Mouse (Mus musculus) MEL (cell line): ENCODE measurements around the gene Trim56. TPM values are rescaled to one million over a fixed set of nuclear protein-coding genes. Genes with fewer than 3 reads are reported as not detected.

Experiments
- DNase-seq: peaks from one replicate; pipeline ENCODE4 v3.0.0; 2011; ENCODE audit warnings: low read depth, low spot score
- H3K27ac ChIP-seq: 2 replicates; pipeline ENCODE4 v1.5.1; 2012; ENCODE audit warnings: low read depth, mild to moderate bottlenecking, control low read depth, low read length, moderate library complexity; ENCODE audit not compliant: control insufficient read depth
- H3K27me3 ChIP-seq, 2 experiments: fragments of 150-350 bp in 1 of 2; sonication (generic) in 1 of 2; 2 replicates each; pipeline ENCODE4 v1.6.1; 2012; ENCODE audit warnings: low read length in 2 of 2, mild to moderate bottlenecking in 2 of 2, improper control_type of control experiment in 1 of 2, moderate library complexity in 1 of 2; ENCODE audit not compliant: insufficient read depth in 2 of 2, control insufficient read depth in 1 of 2
- H3K36me3 ChIP-seq, 2 experiments: 2 replicates each; pipeline ENCODE4 v1.6.1; 2012 to 2014; ENCODE audit warnings: low read length in 2 of 2, improper control_type of control experiment in 1 of 2, inconsistent platforms in 1 of 2, mild to moderate bottlenecking in 1 of 2; ENCODE audit not compliant: insufficient read depth in 2 of 2, control insufficient read depth in 1 of 2
- H3K4me1 ChIP-seq, 2 experiments: fragments of 150-350 bp in 1 of 2; sonication (generic) in 1 of 2; 2 replicates each; pipeline ENCODE4 v1.6.1; 2012; ENCODE audit warnings: low read length in 2 of 2, improper control_type of control experiment in 1 of 2, mild to moderate bottlenecking in 1 of 2; ENCODE audit not compliant: insufficient read depth in 2 of 2, control insufficient read depth in 1 of 2
- H3K4me3 ChIP-seq, 2 experiments: fragments of 150-350 bp in 1 of 2; sonication (generic) in 1 of 2; 2 replicates each; pipeline ENCODE4 v1.5.1; 2012; ENCODE audit warnings: low read depth in 2 of 2, low read length in 2 of 2, mild to moderate bottlenecking in 2 of 2, moderate library complexity in 2 of 2, control low read depth in 1 of 2, improper control_type of control experiment in 1 of 2; ENCODE audit not compliant: control insufficient read depth in 1 of 2, insufficient read depth in 1 of 2
- H3K79me2 ChIP-seq: 2 replicates; pipeline ENCODE4 v1.6.1; 2012; ENCODE audit warnings: mild to moderate bottlenecking, low read length, moderate library complexity; ENCODE audit not compliant: control insufficient read depth, poor library complexity, insufficient read depth
- H3K9ac ChIP-seq: 2 replicates; pipeline ENCODE4 v1.6.1; 2012; ENCODE audit warnings: low read depth, mild to moderate bottlenecking, control low read depth, low read length, moderate library complexity; ENCODE audit not compliant: control insufficient read depth, poor library complexity, severe bottlenecking
- H3K9me3 ChIP-seq: fragments of 150-350 bp; sonication (generic); replicated peaks from 2 replicates; pipeline ENCODE4 v1.6.1; 2012; ENCODE audit warnings: mild to moderate bottlenecking, low read length, improper control_type of control experiment, moderate library complexity; ENCODE audit not compliant: insufficient read depth
- BHLHE40 ChIP-seq: IDR thresholded peaks from 2 replicates; pipeline ENCODE4 v1.6.1; 2012; ENCODE audit warnings: low read depth, mild to moderate bottlenecking, inconsistent platforms, low read length, improper control_type of control experiment, borderline replicate concordance
- CTCF ChIP-seq, 3 experiments: IDR thresholded peaks in 2 of 3; conservative IDR thresholded peaks in 1 of 3; 2 replicates each; pipeline ENCODE4 v1.5.1; 2011 to 2012; ENCODE audit warnings: low read length in 3 of 3, low read depth in 2 of 3, mild to moderate bottlenecking in 2 of 3, improper control_type of control experiment in 1 of 3, inconsistent platforms in 1 of 3, mixed read lengths in 1 of 3, moderate library complexity in 1 of 3; ENCODE audit not compliant: control insufficient read depth in 1 of 3, insufficient read depth in 1 of 3, poor library complexity in 1 of 3, severe bottlenecking in 1 of 3
- ELF1 ChIP-seq: IDR thresholded peaks from 2 replicates; pipeline ENCODE4 v1.6.1; 2014; ENCODE audit warnings: low read depth, mild to moderate bottlenecking, inconsistent platforms, low read length, improper control_type of control experiment, moderate library complexity
- ETS1 ChIP-seq: IDR thresholded peaks from 2 replicates; pipeline ENCODE4 v1.6.1; 2012; ENCODE audit warnings: low read depth, mild to moderate bottlenecking, inconsistent platforms, low read length, improper control_type of control experiment, moderate library complexity
- GABPA ChIP-seq: IDR thresholded peaks from 2 replicates; pipeline ENCODE4 v1.6.1; 2012; ENCODE audit warnings: low read depth, mild to moderate bottlenecking, inconsistent platforms, low read length, improper control_type of control experiment, moderate library complexity
- GATA1 ChIP-seq: IDR thresholded peaks from 2 replicates; pipeline ENCODE4 v1.6.1; 2011; ENCODE audit warnings: low read depth, low read length, improper control_type of control experiment
- HCFC1 ChIP-seq: IDR thresholded peaks from 2 replicates; pipeline ENCODE4 v1.6.1; 2012; ENCODE audit warnings: low read depth, mild to moderate bottlenecking, inconsistent platforms, low read length, improper control_type of control experiment, moderate library complexity
- JUND ChIP-seq: IDR thresholded peaks from 2 replicates; pipeline ENCODE4 v1.6.1; 2011; ENCODE audit warnings: low read depth, mild to moderate bottlenecking, improper control_type of control experiment, low read length
- MAX ChIP-seq: IDR thresholded peaks from 2 replicates; pipeline ENCODE4 v1.6.1; 2011; ENCODE audit warnings: low read length, improper control_type of control experiment
- NELFE ChIP-seq: IDR thresholded peaks from 2 replicates; pipeline ENCODE4 v1.6.1; 2011; ENCODE audit warnings: low read depth, low read length, improper control_type of control experiment
- POLR2AphosphoS2 ChIP-seq: IDR thresholded peaks from 2 replicates; pipeline ENCODE4 v1.6.1; 2011; ENCODE audit warnings: low read length, improper control_type of control experiment
- POLR2AphosphoS5 ChIP-seq: IDR thresholded peaks from 2 replicates; pipeline ENCODE4 v1.6.1; 2012; ENCODE audit warnings: low read depth, borderline replicate concordance, mild to moderate bottlenecking, inconsistent platforms, low read length, moderate library complexity, mixed read lengths
- RCOR1 ChIP-seq: IDR thresholded peaks from 2 replicates; pipeline ENCODE4 v1.6.1; 2012; ENCODE audit warnings: low read depth, mild to moderate bottlenecking, inconsistent platforms, low read length, improper control_type of control experiment
- SMC3 ChIP-seq: IDR thresholded peaks from 2 replicates; pipeline ENCODE4 v1.6.1; 2011; ENCODE audit warnings: low read depth, low read length, improper control_type of control experiment
- TAL1 ChIP-seq: IDR thresholded peaks from 2 replicates; pipeline ENCODE4 v1.6.1; 2012; ENCODE audit warnings: mild to moderate bottlenecking, inconsistent platforms, low read length, moderate library complexity, mixed read lengths
- TBP ChIP-seq: IDR thresholded peaks from 2 replicates; pipeline ENCODE4 v1.8.0; 2011; ENCODE audit warnings: low read depth, low read length, improper control_type of control experiment
- UBTF ChIP-seq: IDR thresholded peaks from 2 replicates; pipeline ENCODE4 v1.6.1; 2012; ENCODE audit warnings: low read depth, mild to moderate bottlenecking, inconsistent platforms, low read length, improper control_type of control experiment, moderate library complexity, borderline replicate concordance; ENCODE audit not compliant: insufficient read depth
- ZC3H11A ChIP-seq: IDR thresholded peaks from 2 replicates; pipeline ENCODE4 v1.6.1; 2012; ENCODE audit warnings: low read depth, mild to moderate bottlenecking, inconsistent platforms, low read length, improper control_type of control experiment
- ZKSCAN1 ChIP-seq: IDR thresholded peaks from 2 replicates; pipeline ENCODE4 v1.6.1; 2012; ENCODE audit warnings: low read depth, mild to moderate bottlenecking, inconsistent platforms, low read length, improper control_type of control experiment, moderate library complexity
- polyA plus RNA-seq, 2 experiments: library from polyadenylated mRNA; stranded (reverse) in 1 of 2; unstranded in 1 of 2; fragments of >175 nt in 1 of 2; fragments of >200 nt in 1 of 2; gene quantifications; 2 replicates each; pipeline versions ENCODE4 v1.2.1 to v1.2.4; 2012; ENCODE audit warnings: low replicate concordance in 2 of 2, low read depth in 1 of 2; ENCODE audit not compliant: insufficient read length in 2 of 2, insufficient read depth in 1 of 2, missing spikeins in 1 of 2
- total RNA-seq: library from RNA; depleted of rRNA; stranded (reverse); fragments of 300-350 nt; gene quantifications from 2 replicates; pipeline ENCODE4 v1.2.3, GENCODE M21; 2012

Gene Trim56
- total and polyA plus RNA-seq, 3 experiments, result 21.8 to 75.8 (median 22.8) TPM

DNA sequence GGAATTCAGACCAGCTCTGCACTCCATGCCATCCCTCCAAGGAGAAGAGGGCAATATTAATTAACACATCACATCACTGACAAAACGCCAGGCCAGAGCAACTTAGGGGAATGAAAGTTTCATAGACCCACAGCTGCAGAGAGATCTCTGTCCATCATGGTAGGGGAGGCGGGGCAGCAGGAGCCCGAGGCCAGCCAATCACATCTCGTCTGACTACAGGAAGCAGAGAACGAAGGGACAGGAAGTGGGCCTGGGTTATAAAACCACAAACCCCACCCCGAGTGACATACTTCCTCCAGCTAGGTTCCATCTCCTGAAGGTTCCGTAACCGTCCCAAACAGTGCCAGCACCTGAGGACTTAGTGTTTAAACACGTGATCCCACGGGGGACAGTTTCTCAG lies 20.9 kb downstream of the Trim56 start:
- no peak for TF ChIP-seq NELFE
- no peak for TF ChIP-seq ZC3H11A
- no peak for TF ChIP-seq ZKSCAN1
- TF ChIP-seq MAX, result no peak
- TF ChIP-seq RCOR1, result no peak
- no peak for TF ChIP-seq GATA1
- TF ChIP-seq GABPA, result no peak
- no peak for TF ChIP-seq CTCF (IDR thresholded peaks at IDR 0.05 in 2 of 3, conservative IDR thresholded peaks at IDR 0.05 in 1 of 3; ENCODE audit: control insufficient read depth in 1 of 3, insufficient read depth in 1 of 3, low read depth in 2 of 3, low read length in 3 of 3, poor library complexity in 1 of 3, severe bottlenecking in 1 of 3)
- TF ChIP-seq SMC3, result no peak
- TF ChIP-seq POLR2AphosphoS5, result no peak
- no peak for TF ChIP-seq POLR2AphosphoS2
- no peak for TF ChIP-seq BHLHE40
- TF ChIP-seq ETS1, result no peak
- TF ChIP-seq TAL1, result no peak
- DNase-seq, result peak; percentile 48
- H3K9me3 ChIP-seq, result no peaks in the 10 kb centered on the region
- H3K4me1 ChIP-seq, result peaks cover 13 to 41% of the 10 kb centered on the region in 2 experiments
- H3K9ac ChIP-seq, result no peak overlapping the region
- H3K27ac ChIP-seq, result no peak overlapping the region
- no peaks in the 10 kb centered on the region for H3K27me3 ChIP-seq
- no peaks in the 10 kb centered on the region for H3K79me2 ChIP-seq
- H3K4me3 ChIP-seq, result no peak overlapping the region
- H3K36me3 ChIP-seq, result peaks cover 0 to 23% of the 10 kb centered on the region in 2 experiments; a peak in 2 of 4 replicates

DNA sequence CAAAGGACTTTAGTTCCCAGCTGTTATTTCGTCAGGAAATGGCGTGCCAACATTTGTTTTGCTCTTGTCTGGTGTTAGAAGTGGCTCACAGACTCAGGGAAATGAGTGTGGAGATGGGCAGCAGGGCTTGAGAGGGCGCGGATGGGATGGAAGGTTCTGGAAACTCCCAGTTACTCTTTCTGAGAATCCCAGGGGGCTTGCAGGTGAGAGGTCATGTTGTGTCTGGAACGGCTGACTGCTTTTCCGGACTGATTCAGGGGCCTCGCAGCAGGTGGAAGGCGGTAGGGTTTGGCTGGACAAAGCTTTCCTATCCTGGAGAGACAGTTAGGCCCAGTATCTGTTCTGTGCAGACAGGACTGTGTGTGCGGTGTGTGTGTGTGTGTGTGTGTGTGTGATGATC lies 22.3 kb downstream of the Trim56 start:
- Histone ChIP-seq H3K79me2 (no peaks in the 10 kb centered on the region), H3K27me3 (no peaks in the 10 kb centered on the region), H3K9ac (no peak overlapping the region), H3K4me3 (no peak overlapping the region), H3K27ac (no peak overlapping the region), H3K36me3 (peaks cover 0 to 9% of the 10 kb centered on the region in 2 experiments; a peak in 2 of 4 replicates), H3K9me3 (no peaks in the 10 kb centered on the region), H3K4me1 (peaks cover 11 to 28% of the 10 kb centered on the region in 2 experiments)
- TF ChIP-seq SMC3, result no peak
- no peak for TF ChIP-seq JUND
- no peak for TF ChIP-seq ETS1
- TF ChIP-seq TAL1, result no peak
- no peak for TF ChIP-seq POLR2AphosphoS2
- no peak for TF ChIP-seq HCFC1
- no peak for TF ChIP-seq UBTF
- no peak for TF ChIP-seq POLR2AphosphoS5
- no peak for TF ChIP-seq ELF1
- TF ChIP-seq GATA1, result no peak
- no peak for TF ChIP-seq TBP
- no peak for TF ChIP-seq RCOR1
- TF ChIP-seq CTCF (IDR thresholded peaks at IDR 0.05 in 2 of 3, conservative IDR thresholded peaks at IDR 0.05 in 1 of 3; ENCODE audit: control insufficient read depth in 1 of 3, insufficient read depth in 1 of 3, low read depth in 2 of 3, low read length in 3 of 3, poor library complexity in 1 of 3, severe bottlenecking in 1 of 3), result no peak
- no peak for DNase-seq
